Mouse (Mus musculus) heart, embryonic 10.5 days (tissue): Measurements from ENCODE around the gene Ifi27l2b. TPM values are rescaled to one million over a fixed set of nuclear protein-coding genes. Genes with fewer than 3 reads are reported as not detected.
"Not testable (repeated sequence)": the region's sequence is repeated elsewhere in the genome, so short reads cannot be mapped to it uniquely, and the experiment has no call there.

Experiments used
- DNase-seq: peaks from one replicate; pipeline ENCODE4 v3.0.0-alpha.2; 2017; ENCODE audit warnings: low spot score
- H3K27ac ChIP-seq: fragments of 300-500 bp; sonication (generic); 2 replicates; pipeline ENCODE4 v1.5.1; 2016; ENCODE audit warnings: mild to moderate bottlenecking
- H3K27me3 ChIP-seq: fragments of 300-500 bp; sonication (generic); 2 replicates; pipeline ENCODE4 v1.6.1; 2016; ENCODE audit warnings: mild to moderate bottlenecking; ENCODE audit not compliant: poor library complexity, insufficient read depth, severe bottlenecking
- H3K36me3 ChIP-seq: fragments of 300-500 bp; sonication (generic); 2 replicates; pipeline ENCODE4 v1.6.1; 2016; ENCODE audit warnings: mild to moderate bottlenecking, moderate library complexity
- H3K4me1 ChIP-seq: fragments of 300-500 bp; sonication (generic); 2 replicates; pipeline ENCODE4 v1.6.1; 2016; ENCODE audit warnings: mild to moderate bottlenecking
- H3K4me3 ChIP-seq: fragments of 300-500 bp; sonication (generic); 2 replicates; pipeline ENCODE4 v1.5.1; 2016; ENCODE audit warnings: mild to moderate bottlenecking, moderate library complexity
- H3K9me3 ChIP-seq: fragments of 300-500 bp; sonication (generic); 2 replicates; pipeline ENCODE4 v1.6.1; 2016; ENCODE audit warnings: mild to moderate bottlenecking, moderate library complexity
- WGBS: fragments of 180-500 bp; shearing (Covaris S2); methylation state at CpG from one replicate; pipeline ENCODE4 v1.1.7; 2016; 5-methylcytosine and 5-hydroxymethylcytosine counted together
- polyA plus RNA-seq: library from polyadenylated mRNA; unstranded; fragments of >200 nt; fragmentation: Nextera tagmentation; extraction: Ambion mirVana; gene quantifications from 2 replicates; pipeline ENCODE4 v1.2.1, GENCODE M21; 2016

Gene Ifi27l2b
- polyA plus RNA-seq, 1 experiment from 2014 or later = 0.20 TPM

- DNase-seq = no peak
- Histone ChIP-seq H3K27me3 (no peaks in the 10 kb centered on the region), H3K4me3 (no peak overlapping the region), H3K36me3 (no peaks in the 10 kb centered on the region), H3K9me3 (no peaks in the 10 kb centered on the region), H3K4me1 (no peaks in the 10 kb centered on the region), H3K27ac (no peak overlapping the region)
- 68% methylated on average over 5 of the region's 5 CpGs for WGBS
Measured at GRCm38 (mm10) chr12:103481671-103482070, 24.6 kb upstream of the Ifi27l2b start.

- Histone ChIP-seq H3K4me1 (no peaks in the 10 kb centered on the region), H3K9me3 (no peaks in the 10 kb centered on the region), H3K4me3 (no peak overlapping the region), H3K36me3 (no peaks in the 10 kb centered on the region), H3K27ac (no peak overlapping the region), H3K27me3 (no peaks in the 10 kb centered on the region)
- no peak for DNase-seq
- 74% methylated on average over 7 of the region's 7 CpGs for WGBS
Measured at GRCm38 (mm10) chr12:103477461-103478015, 20.5 kb upstream of the Ifi27l2b start.

GRCm38 (mm10) chr12:103476779-103477389, 19.9 kb upstream of the Ifi27l2b start:
- Histone ChIP-seq H3K4me1 (no peaks in the 10 kb centered on the region), H3K4me3 (no peak overlapping the region), H3K27me3 (no peaks in the 10 kb centered on the region), H3K9me3 (no peaks in the 10 kb centered on the region), H3K27ac (no peak overlapping the region), H3K36me3 (no peaks in the 10 kb centered on the region)
- DNase-seq = no peak
- 83% methylated on average over 1 of the region's 1 CpGs for WGBS

GRCm38 (mm10) chr12:103474481-103474880, 17.5 kb upstream of the Ifi27l2b start:
- Histone ChIP-seq H3K36me3 (no peaks in the 10 kb centered on the region), H3K27ac (no peak overlapping the region), H3K27me3 (no peaks in the 10 kb centered on the region), H3K4me3 (no peak overlapping the region), H3K9me3 (no peaks in the 10 kb centered on the region), H3K4me1 (no peaks in the 10 kb centered on the region)
- no peak for DNase-seq
- WGBS = 41% methylated on average over 2 of the region's 2 CpGs

- WGBS = no CpG with 5 or more reads among the region's 1 CpGs
- H3K27me3 ChIP-seq = not testable (repeated sequence)
Measured at GRCm38 (mm10) chr12:103456727-103457126, 296 bp downstream of the Ifi27l2b start.

GRCm38 (mm10) chr12:103453361-103453760, 3.7 kb downstream of the Ifi27l2b start:
- H3K36me3 ChIP-seq = no peaks in the 10 kb centered on the region
- no peak for DNase-seq
- H3K4me1 ChIP-seq = no peaks in the 10 kb centered on the region

More at GRCm38 (mm10) chr12:103456727-103457126, 296 bp downstream of the Ifi27l2b start:
- not testable (repeated sequence) for H3K9me3 ChIP-seq, H3K27ac ChIP-seq, DNase-seq, H3K4me3 ChIP-seq, H3K36me3 ChIP-seq, H3K4me1 ChIP-seq

GRCm38 (mm10) chr12:103445060-103445459, 12.0 kb downstream of the Ifi27l2b start:
- no peak overlapping the region for H3K27ac ChIP-seq
- H3K36me3 ChIP-seq = no peaks in the 10 kb centered on the region
- H3K4me3 ChIP-seq = no peak overlapping the region
- H3K9me3 ChIP-seq = no peaks in the 10 kb centered on the region
- no peaks in the 10 kb centered on the region for H3K4me1 ChIP-seq
- 71% methylated on average over 3 of the region's 3 CpGs for WGBS
- H3K27me3 ChIP-seq = no peaks in the 10 kb centered on the region
- DNase-seq = no peak

More at GRCm38 (mm10) chr12:103453361-103453760, 3.7 kb downstream of the Ifi27l2b start:
- Histone ChIP-seq H3K27me3 (no peaks in the 10 kb centered on the region), H3K9me3 (no peaks in the 10 kb centered on the region), H3K4me3 (no peak overlapping the region), H3K27ac (no peak overlapping the region)

- not testable (repeated sequence) for DNase-seq, H3K4me1 ChIP-seq, H3K4me3 ChIP-seq, H3K27ac ChIP-seq, H3K27me3 ChIP-seq, H3K9me3 ChIP-seq, H3K36me3 ChIP-seq
- WGBS = 25% methylated on average over 5 of the region's 7 CpGs
Measured at GRCm38 (mm10) chr12:103444261-103444660, 12.8 kb downstream of the Ifi27l2b start.

GRCm38 (mm10) chr12:103443524-103443923, 13.5 kb downstream of the Ifi27l2b start, which contains the start of gene Ifi27l2a:
Gene Ifi27l2a (minus strand): TSS chr12:103443680.
- Histone ChIP-seq H3K4me3 (no peak within 1 kb of the TSS), H3K4me1 (no peaks in the 10 kb centered on the region)
- 60% methylated on average over 3 of the region's 3 CpGs for WGBS

GRCm38 (mm10) chr12:103437601-103438000, 19.4 kb downstream of the Ifi27l2b start:
- no peak overlapping the region for H3K27ac ChIP-seq
- peak; percentile 63 for DNase-seq
- H3K27me3 ChIP-seq = no peaks in the 10 kb centered on the region
- no peak overlapping the region for H3K4me3 ChIP-seq
- no peaks in the 10 kb centered on the region for H3K9me3 ChIP-seq
- H3K36me3 ChIP-seq = no peaks in the 10 kb centered on the region
- H3K4me1 ChIP-seq = no peaks in the 10 kb centered on the region
- WGBS = 85% methylated on average over 1 of the region's 1 CpGs

More at GRCm38 (mm10) chr12:103443524-103443923, 13.5 kb downstream of the Ifi27l2b start, which contains the start of gene Ifi27l2a:
- no peak within 1 kb of the TSS for H3K27ac ChIP-seq
- H3K36me3 ChIP-seq = no peaks in the 10 kb centered on the region
- no peaks in the 10 kb centered on the region for H3K9me3 ChIP-seq
- no peaks in the 10 kb centered on the region for H3K27me3 ChIP-seq
- DNase-seq = peak; percentile 27

- Histone ChIP-seq H3K36me3 (no peaks in the 10 kb centered on the region), H3K4me3 (no peak overlapping the region), H3K27ac (no peak overlapping the region), H3K27me3 (no peaks in the 10 kb centered on the region), H3K4me1 (no peaks in the 10 kb centered on the region), H3K9me3 (no peaks in the 10 kb centered on the region)
- DNase-seq = no peak
Measured at GRCm38 (mm10) chr12:103434861-103435260, 22.2 kb downstream of the Ifi27l2b start.

GRCm38 (mm10) chr12:103433986-103434731, 22.9 kb downstream of the Ifi27l2b start, which contains the start of gene Ifi27:
Gene Ifi27 (plus strand): TSS chr12:103434211.
- Histone ChIP-seq H3K36me3 (no peaks in the 10 kb centered on the region), H3K27me3 (no peaks in the 10 kb centered on the region), H3K4me1 (no peaks in the 10 kb centered on the region), H3K27ac (no peak within 1 kb of the TSS), H3K4me3 (no peak within 1 kb of the TSS), H3K9me3 (no peaks in the 10 kb centered on the region)
- DNase-seq = no peak
- WGBS = 62% methylated on average over 8 of the region's 8 CpGs

GRCm38 (mm10) chr12:103433430-103433829, 23.6 kb downstream of the Ifi27l2b start:
- WGBS = 81% methylated on average over 2 of the region's 2 CpGs

More at GRCm38 (mm10) chr12:103433430-103433829, 23.6 kb downstream of the Ifi27l2b start:
- no peak overlapping the region for H3K4me3 ChIP-seq
- H3K27ac ChIP-seq = no peak overlapping the region
- H3K4me1 ChIP-seq = no peaks in the 10 kb centered on the region
- no peaks in the 10 kb centered on the region for H3K9me3 ChIP-seq
- no peaks in the 10 kb centered on the region for H3K36me3 ChIP-seq
- DNase-seq = no peak
- H3K27me3 ChIP-seq = no peaks in the 10 kb centered on the region
